Mouse (Mus musculus) heart, embryonic 11.5 days (tissue): ENCODE data around the gene Fcf1. TPM values are rescaled to one million over a fixed set of nuclear protein-coding genes. Genes with fewer than 3 reads are reported as not detected.

Source experiments
- ATAC-seq: fragments of 200-750 bp; cut with Nextera tagmentation; replicated peaks from 2 replicates; pipeline ENCODE4 v1.8.0; 2017; ENCODE audit warnings: moderate library complexity; ENCODE audit not compliant: insufficient number of reproducible peaks, low FRiP score, low TSS enrichment
- H3K27ac ChIP-seq: fragments of 300-500 bp; sonication (generic); 2 replicates; pipeline ENCODE4 v1.5.1; 2014; ENCODE audit warnings: mild to moderate bottlenecking, low read depth, low read length
- H3K27me3 ChIP-seq: fragments of 300-500 bp; sonication (generic); 2 replicates; pipeline ENCODE4 v1.6.1; 2014; ENCODE audit warnings: mild to moderate bottlenecking, low read length, mixed read lengths; ENCODE audit not compliant: control insufficient read depth, insufficient read depth
- H3K36me3 ChIP-seq: fragments of 300-500 bp; sonication (generic); 2 replicates; pipeline ENCODE4 v1.6.1; 2014; ENCODE audit warnings: mild to moderate bottlenecking, low read length, moderate library complexity, mixed read lengths; ENCODE audit not compliant: control insufficient read depth, insufficient read depth
- H3K4me1 ChIP-seq: fragments of 300-500 bp; sonication (generic); 2 replicates; pipeline ENCODE4 v1.6.1; 2014; ENCODE audit warnings: low read length; ENCODE audit not compliant: control insufficient read depth, insufficient read depth
- H3K4me2 ChIP-seq: fragments of 300-500 bp; sonication (generic); 2 replicates; pipeline ENCODE4 v1.6.1; 2014; ENCODE audit warnings: mild to moderate bottlenecking, moderate library complexity
- H3K4me3 ChIP-seq: fragments of 300-500 bp; sonication (generic); 2 replicates; pipeline ENCODE4 v1.5.1; 2014; ENCODE audit warnings: low read depth, low read length
- H3K9ac ChIP-seq: fragments of 300-500 bp; sonication (generic); 2 replicates; pipeline ENCODE4 v1.6.1; 2014; ENCODE audit warnings: mild to moderate bottlenecking, low read depth, low read length, moderate library complexity
- H3K9me3 ChIP-seq: fragments of 300-500 bp; sonication (generic); replicated peaks from 2 replicates; pipeline ENCODE4 v1.6.1; 2016; ENCODE audit warnings: low read length; ENCODE audit not compliant: control insufficient read depth
- WGBS: fragments of 180-500 bp; shearing (Covaris S2); extraction: QIAGEN DNeasy Blood & Tissue Kit; methylation state at CpG from one replicate; pipeline ENCODE4 v1.1.7; 2014; ENCODE audit not compliant: insufficient replicate concordance; 5-methylcytosine and 5-hydroxymethylcytosine counted together
- polyA plus RNA-seq: library from polyadenylated mRNA; unstranded; fragments of >200 nt; fragmentation: Nextera tagmentation; extraction: Ambion mirVana; gene quantifications from 2 replicates; pipeline ENCODE4 v1.2.1, GENCODE M21; 2014

The Fcf1 gene
- polyA plus RNA-seq, 1 experiment from 2014 or later, result 102 TPM

DNA sequence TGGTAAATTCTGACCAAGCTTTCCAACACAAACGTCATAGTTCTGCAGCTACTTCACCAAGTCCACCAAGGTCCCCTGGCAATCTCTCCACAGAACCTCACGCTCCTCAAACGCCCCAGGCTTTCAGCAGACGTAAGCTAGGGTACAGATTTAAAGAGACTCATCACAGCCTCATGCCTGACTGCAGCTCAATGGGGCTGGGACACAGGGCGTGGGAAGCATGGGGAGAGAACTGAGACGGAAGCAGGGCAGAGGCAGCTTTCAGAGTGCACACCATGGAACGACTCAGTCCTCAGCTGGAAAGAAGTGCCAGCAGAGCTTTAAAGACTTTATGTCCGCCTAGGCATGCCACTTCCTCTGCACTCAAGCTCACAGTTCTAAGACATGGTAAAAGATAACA lies 19.2 kb upstream of the Fcf1 start:
- H3K27me3 ChIP-seq, result no peaks in the 10 kb centered on the region
- H3K9me3 ChIP-seq, result no peaks in the 10 kb centered on the region
- no peak overlapping the region for H3K4me3 ChIP-seq
- WGBS, result 73% methylated on average over 8 of the region's 8 CpGs
- H3K27ac ChIP-seq, result no peak overlapping the region
- H3K4me1 ChIP-seq, result peaks cover 3% of the 10 kb centered on the region; the same call in 1 of the 2 replicates
- no peak for ATAC-seq
- no peak overlapping the region for H3K9ac ChIP-seq
- peaks cover 4% of the 10 kb centered on the region; the same call in 1 of the 2 replicates for H3K36me3 ChIP-seq
- no peak overlapping the region for H3K4me2 ChIP-seq

DNA sequence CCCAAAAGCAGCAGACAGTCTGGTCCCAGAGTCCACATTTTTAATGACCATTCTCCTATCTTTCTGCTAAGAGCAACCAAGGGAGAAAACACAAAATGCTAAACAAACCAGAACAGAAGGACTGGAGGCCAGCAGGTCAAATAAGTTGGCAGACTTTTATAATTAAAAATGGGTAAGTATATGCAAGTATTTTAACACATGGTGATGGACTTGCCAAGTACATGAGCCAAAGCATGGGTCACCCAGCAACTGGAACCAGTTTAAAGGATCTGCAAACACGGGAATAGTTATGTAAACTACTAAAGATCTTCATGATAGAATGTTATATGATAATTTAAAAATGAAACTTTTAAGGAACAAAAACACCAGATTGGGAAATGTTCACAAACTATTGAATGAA lies 18.3 kb upstream of the Fcf1 start:
- 81% methylated on average over 1 of the region's 1 CpGs for WGBS
- H3K4me3 ChIP-seq, result no peak overlapping the region

DNA sequence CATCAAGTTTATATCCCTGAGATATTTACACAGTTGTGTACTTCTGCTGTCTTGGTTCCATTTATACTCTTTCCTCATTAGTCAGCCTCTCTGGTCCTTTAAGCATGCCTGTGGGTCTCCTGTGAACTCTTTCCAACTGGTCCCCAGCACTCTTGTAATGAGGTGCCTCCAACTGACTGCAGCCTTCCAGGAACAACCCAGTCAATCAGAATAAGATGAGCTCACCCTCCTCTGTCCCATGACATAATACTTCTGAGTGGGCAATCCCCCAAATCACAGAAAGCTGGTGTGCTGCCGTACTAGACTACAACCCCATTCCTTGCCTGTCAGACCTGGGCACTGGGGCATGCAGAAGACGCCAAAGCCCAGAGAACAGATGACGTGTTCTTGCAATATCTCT lies 14.4 kb upstream of the Fcf1 start:
- Histone ChIP-seq H3K36me3 (peaks cover 3% of the 10 kb centered on the region; the same call in 1 of the 2 replicates), H3K9me3 (no peaks in the 10 kb centered on the region), H3K9ac (no peak overlapping the region), H3K27ac (no peak overlapping the region), H3K4me1 (no peaks in the 10 kb centered on the region), H3K27me3 (no peaks in the 10 kb centered on the region), H3K4me2 (no peak overlapping the region), H3K4me3 (no peak overlapping the region)
- 92% methylated on average over 3 of the region's 3 CpGs for WGBS
- no peak for ATAC-seq

More for the DNA sequence above, 18.3 kb upstream of the Fcf1 start:
- no peaks in the 10 kb centered on the region for H3K9me3 ChIP-seq
- no peak overlapping the region for H3K9ac ChIP-seq
- H3K27ac ChIP-seq, result no peak overlapping the region
- ATAC-seq, result no peak
- no peaks in the 10 kb centered on the region for H3K27me3 ChIP-seq
- H3K4me2 ChIP-seq, result no peak overlapping the region
- peaks cover under 1% of the 10 kb centered on the region; the same call in 1 of the 2 replicates for H3K36me3 ChIP-seq
- H3K4me1 ChIP-seq, result peaks cover 3% of the 10 kb centered on the region; the same call in 1 of the 2 replicates

DNA sequence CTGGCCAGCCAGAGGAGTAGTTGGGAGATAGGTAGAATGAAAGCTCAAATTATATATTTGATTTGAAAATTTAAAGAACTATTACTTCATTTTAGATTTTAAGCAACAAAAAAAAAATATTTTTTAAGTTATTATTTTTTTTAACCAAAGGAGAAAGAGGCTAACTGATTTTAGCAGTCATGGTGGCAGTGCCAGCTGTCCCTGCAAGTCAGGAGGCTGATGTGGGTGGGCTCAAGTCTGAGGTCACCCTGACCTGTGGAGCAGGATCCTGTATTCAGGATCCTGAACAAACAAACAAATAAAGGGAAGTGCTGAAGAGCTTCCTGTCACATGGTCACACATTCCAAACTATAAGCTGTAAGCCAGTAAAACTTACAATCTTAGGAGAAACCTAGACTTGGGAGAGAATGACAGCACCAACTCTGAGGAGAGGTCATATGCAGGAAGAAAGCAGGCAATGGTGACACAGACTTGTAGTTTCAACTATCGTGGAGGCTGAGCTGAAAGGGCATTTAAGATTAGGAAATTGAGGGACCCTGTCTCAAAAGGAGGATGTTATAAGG lies 11.8 kb upstream of the Fcf1 start:
- Histone ChIP-seq H3K4me2 (no peak overlapping the region), H3K4me1 (peaks cover 14% of the 10 kb centered on the region), H3K9me3 (no peaks in the 10 kb centered on the region), H3K4me3 (no peak overlapping the region), H3K27me3 (no peaks in the 10 kb centered on the region), H3K27ac (no peak overlapping the region), H3K36me3 (peaks cover 3% of the 10 kb centered on the region; the same call in 1 of the 2 replicates), H3K9ac (no peak overlapping the region)
- whole genome bisulfite sequencing, result 69% methylated on average over 1 of the region's 1 CpGs
- no peak for ATAC-seq

DNA sequence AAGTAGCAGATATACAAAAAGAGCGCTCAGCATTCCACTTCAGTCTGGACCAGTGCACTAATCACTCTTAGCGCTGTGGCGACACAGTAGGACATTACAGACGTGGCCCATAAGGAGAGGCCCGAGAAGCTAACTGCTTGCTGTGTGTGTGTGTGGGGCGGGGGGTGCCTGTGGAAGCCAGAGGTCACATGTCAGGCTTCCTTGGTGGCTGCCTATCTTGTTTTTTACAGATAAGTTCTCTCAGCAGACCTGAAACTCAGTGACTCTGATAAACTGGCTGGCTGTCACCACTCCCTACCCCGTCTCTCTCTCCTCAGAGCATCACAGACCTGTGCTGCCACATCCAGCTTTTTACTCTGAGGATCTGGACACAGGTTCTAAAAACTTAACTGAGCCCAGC lies 8.1 kb upstream of the Fcf1 start:
- Histone ChIP-seq H3K9ac (peak overlapping the region; percentile 54; the same call in 1 of the 2 replicates), H3K27me3 (no peaks in the 10 kb centered on the region), H3K4me3 (no peak overlapping the region), H3K4me2 (peak overlapping the region; percentile 37), H3K9me3 (no peaks in the 10 kb centered on the region), H3K4me1 (peaks cover 14% of the 10 kb centered on the region), H3K27ac (peak overlapping the region; percentile 75), H3K36me3 (0 out of 2 replicates have a peak, but pooled peaks cover 3% of the 10 kb centered on the region)
- peak; percentile 83 for ATAC-seq
- WGBS, result 30% methylated on average over 7 of the region's 7 CpGs

DNA sequence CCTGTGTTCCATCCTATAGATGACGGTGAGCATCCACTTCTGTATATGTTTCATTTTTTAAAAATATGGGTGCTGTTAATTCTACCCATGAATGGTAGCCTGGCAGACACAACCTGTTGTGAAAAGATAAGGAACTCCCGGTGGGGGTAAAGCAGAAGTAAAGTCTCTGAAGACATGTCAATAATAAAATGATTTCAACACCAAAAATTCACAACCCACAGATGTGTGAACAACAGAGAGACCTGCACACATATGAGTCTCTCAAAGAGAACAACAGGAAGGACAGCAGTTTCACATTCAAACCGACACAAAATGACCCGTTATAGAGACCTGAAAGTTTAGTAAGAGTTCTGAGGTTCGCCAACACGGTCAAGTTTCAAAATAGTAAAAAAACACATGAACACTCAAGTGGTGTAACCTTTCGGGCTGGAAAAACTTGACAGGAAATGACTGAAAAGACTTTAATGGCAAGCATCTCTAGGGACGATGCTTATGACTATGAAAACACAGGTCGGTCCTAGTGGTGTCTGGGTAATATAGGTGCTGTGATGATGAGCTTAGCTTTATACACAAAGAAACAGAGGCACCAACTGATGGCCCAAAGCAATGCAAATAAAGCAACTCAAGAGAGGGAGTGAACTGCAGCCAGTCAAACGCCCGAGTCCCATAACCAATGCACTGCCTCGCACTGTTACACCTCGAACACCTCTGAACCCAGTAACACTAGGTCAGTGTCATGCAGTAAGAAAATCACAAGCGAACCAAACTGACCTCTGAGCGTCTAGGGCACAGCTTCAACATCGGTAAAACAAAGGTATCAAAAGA lies 1.7 kb upstream of the Fcf1 start:
- H3K36me3 ChIP-seq, result no peaks in the 10 kb centered on the region
- no peak for ATAC-seq
- peak overlapping the region; percentile 92 for H3K4me2 ChIP-seq
- no peak overlapping the region for H3K27ac ChIP-seq
- 77% methylated on average over 16 of the region's 16 CpGs for WGBS
- peaks cover 9% of the 10 kb centered on the region for H3K4me1 ChIP-seq
- no peaks in the 10 kb centered on the region for H3K27me3 ChIP-seq
- H3K9ac ChIP-seq, result peak overlapping the region; percentile 75; the same call in 1 of the 2 replicates
- peak overlapping the region; percentile 77 for H3K4me3 ChIP-seq
- H3K9me3 ChIP-seq, result no peaks in the 10 kb centered on the region

DNA sequence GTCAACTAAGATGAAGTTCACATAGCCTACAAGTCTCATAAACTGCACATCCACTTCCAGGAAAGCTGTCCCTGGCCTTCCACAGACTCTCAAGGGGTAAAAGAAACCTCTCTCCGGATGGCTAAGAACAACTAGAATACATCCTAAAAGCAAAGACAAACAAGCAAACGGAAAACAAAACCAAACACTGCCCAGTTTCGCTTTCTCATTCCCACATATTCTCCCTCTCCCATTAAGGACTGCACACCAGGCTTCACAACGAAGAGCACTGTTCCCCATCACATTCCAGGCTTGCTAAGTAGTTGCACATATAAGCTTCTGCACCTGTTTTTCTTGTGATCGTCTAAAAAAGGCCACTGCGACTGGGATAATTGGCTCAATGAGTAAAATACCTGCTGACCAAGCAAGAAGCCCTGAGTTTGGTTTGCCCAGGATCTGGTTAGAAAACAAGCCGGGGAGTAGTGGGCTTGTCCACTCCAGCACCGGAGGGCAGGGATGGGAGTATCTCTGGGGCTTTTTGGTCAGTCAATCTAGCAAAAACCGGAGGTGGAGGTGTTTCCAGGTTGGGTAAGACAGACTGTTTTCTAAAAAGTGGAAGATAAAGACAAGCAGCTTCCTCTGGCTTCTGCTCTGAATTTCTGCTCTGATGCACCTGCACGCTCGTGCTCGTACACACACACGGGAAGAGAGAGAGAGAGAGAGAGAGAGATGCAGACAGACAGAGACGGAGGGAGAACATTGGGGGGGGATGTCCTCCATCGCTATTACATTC lies 855 bp upstream of the Fcf1 start:
- Histone ChIP-seq H3K4me3 (peak overlapping the region; percentile 77), H3K36me3 (no peaks in the 10 kb centered on the region), H3K4me1 (peaks cover 9% of the 10 kb centered on the region), H3K27ac (no peak overlapping the region), H3K9ac (peak overlapping the region; percentile 75), H3K27me3 (no peaks in the 10 kb centered on the region), H3K9me3 (no peaks in the 10 kb centered on the region), H3K4me2 (peak overlapping the region; percentile 92)
- ATAC-seq, result no peak
- 17% methylated on average over 15 of the region's 15 CpGs for WGBS

DNA sequence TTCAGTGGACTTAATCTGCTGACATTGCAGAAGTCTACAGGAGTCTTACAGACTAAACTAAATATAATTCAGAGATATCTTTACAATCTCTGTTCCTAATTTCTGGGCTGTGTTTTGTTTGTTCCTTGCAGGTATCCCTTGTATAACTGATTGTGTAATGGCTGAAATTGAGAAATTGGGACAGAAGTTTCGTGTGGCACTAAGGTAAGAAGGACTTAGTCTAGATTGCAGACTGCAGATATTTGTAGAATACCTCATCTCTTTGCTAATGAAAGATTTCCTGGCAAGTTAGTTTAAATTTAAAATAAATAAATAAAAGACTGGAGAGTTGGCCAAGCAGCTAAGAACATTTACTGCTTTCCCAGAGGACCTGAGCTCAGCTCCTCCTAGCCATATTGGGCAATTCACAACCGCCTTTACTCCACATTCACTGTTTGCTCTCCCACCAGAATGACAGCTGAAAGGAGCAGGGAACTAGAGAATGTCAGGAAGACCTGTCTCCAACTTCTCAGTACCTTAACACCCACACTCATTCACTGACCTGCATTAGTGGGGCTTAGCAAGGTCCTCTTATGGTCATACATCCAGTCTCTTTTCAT lies 8.7 kb downstream of the Fcf1 start:
- Histone ChIP-seq H3K9ac (no peak overlapping the region), H3K27ac (no peak overlapping the region), H3K36me3 (peaks cover 27% of the 10 kb centered on the region), H3K27me3 (no peaks in the 10 kb centered on the region), H3K4me3 (no peak overlapping the region), H3K4me1 (no peaks in the 10 kb centered on the region), H3K4me2 (no peak overlapping the region), H3K9me3 (no peaks in the 10 kb centered on the region)
- no peak for ATAC-seq
- WGBS, result 85% methylated on average over 2 of the region's 2 CpGs
